Mouse (Mus musculus) neural tube, embryonic 13.5 days (tissue): ENCODE measurements around the gene Trpc7. TPM values are rescaled to one million over a fixed set of nuclear protein-coding genes. Genes with fewer than 3 reads are reported as not detected.

Experiments used
- ATAC-seq: fragments of 200-750 bp; cut with Nextera tagmentation; 2 replicates; pipeline ENCODE4 v1.8.0; 2017; ENCODE audit warnings: low read depth, mild to moderate bottlenecking, moderate TSS enrichment, moderate library complexity
- H3K27ac ChIP-seq: fragments of 300-500 bp; sonication (generic); replicated peaks from 2 replicates; pipeline ENCODE4 v1.5.1; 2015; ENCODE audit warnings: moderate library complexity, mild to moderate bottlenecking, inconsistent platforms
- H3K27me3 ChIP-seq: fragments of 300-500 bp; sonication (generic); 2 replicates; pipeline ENCODE4 v1.6.1; 2015; ENCODE audit warnings: mild to moderate bottlenecking, inconsistent platforms
- H3K36me3 ChIP-seq: fragments of 300-500 bp; sonication (generic); 2 replicates; pipeline ENCODE4 v1.6.1; 2015; ENCODE audit warnings: mild to moderate bottlenecking, inconsistent platforms
- H3K4me1 ChIP-seq: fragments of 300-500 bp; sonication (generic); replicated peaks from 2 replicates; pipeline ENCODE4 v1.6.1; 2015; ENCODE audit warnings: inconsistent platforms
- H3K4me2 ChIP-seq: fragments of 300-500 bp; sonication (generic); 2 replicates; pipeline ENCODE4 v1.6.1; 2015; ENCODE audit warnings: inconsistent platforms, mild to moderate bottlenecking, moderate library complexity
- H3K4me3 ChIP-seq: fragments of 300-500 bp; sonication (generic); 2 replicates; pipeline ENCODE4 v1.5.1; 2015; ENCODE audit warnings: mild to moderate bottlenecking, inconsistent platforms
- H3K9ac ChIP-seq: fragments of 300-500 bp; sonication (generic); 2 replicates; pipeline ENCODE4 v1.6.1; 2015; ENCODE audit warnings: moderate library complexity, mild to moderate bottlenecking, inconsistent platforms
- H3K9me3 ChIP-seq: fragments of 300-500 bp; sonication (generic); 2 replicates; pipeline ENCODE4 v1.6.1; 2016; ENCODE audit warnings: inconsistent platforms
- WGBS: fragments of 180-500 bp; shearing (Covaris S2); methylation state at CpG from one replicate; pipeline ENCODE4 v1.1.7; 2015; 5-methylcytosine and 5-hydroxymethylcytosine counted together
- polyA plus RNA-seq: library from polyadenylated mRNA; unstranded; fragments of >200 nt; fragmentation: Nextera tagmentation; extraction: Ambion mirVana; gene quantifications from 2 replicates; pipeline ENCODE4 v1.2.1, GENCODE M21; 2015

Gene Trpc7
- polyA plus RNA-seq, 1 experiment from 2014 or later: 1.2 TPM

GRCm38 (mm10) chr13:56782621-56783020 is 113.2 kb downstream of the Trpc7 start:
- H3K4me3 ChIP-seq: no peak overlapping the region
- no peaks in the 10 kb centered on the region for H3K9me3 ChIP-seq
- H3K4me2 ChIP-seq: no peak overlapping the region
- no peak for ATAC-seq
- no peak overlapping the region for H3K27ac ChIP-seq
- 92% methylated on average over 1 of the region's 1 CpGs for WGBS
- no peaks in the 10 kb centered on the region for H3K27me3 ChIP-seq
- no peaks in the 10 kb centered on the region for H3K36me3 ChIP-seq
- no peak overlapping the region for H3K9ac ChIP-seq
- H3K4me1 ChIP-seq: peaks cover 24% of the 10 kb centered on the region

GRCm38 (mm10) chr13:56781697-56782096 is 114.1 kb downstream of the Trpc7 start:
- 93% methylated on average over 3 of the region's 3 CpGs for WGBS
- H3K36me3 ChIP-seq: no peaks in the 10 kb centered on the region
- ATAC-seq: no peak

GRCm38 (mm10) chr13:56780746-56781469 is 114.9 kb downstream of the Trpc7 start:
- 0 out of 2 replicates have a peak overlapping the region, but pooled peaks have one; percentile 38 for H3K9ac ChIP-seq
- H3K4me1 ChIP-seq: peaks cover 24% of the 10 kb centered on the region
- no peaks in the 10 kb centered on the region for H3K36me3 ChIP-seq
- H3K27ac ChIP-seq: peak overlapping the region; percentile 77
- H3K27me3 ChIP-seq: no peaks in the 10 kb centered on the region
- no peak overlapping the region for H3K4me2 ChIP-seq
- 46% methylated on average over 13 of the region's 13 CpGs for WGBS
- no peak overlapping the region for H3K4me3 ChIP-seq
- H3K9me3 ChIP-seq: no peaks in the 10 kb centered on the region
- peak; percentile 27; the same call in 1 of the 2 replicates for ATAC-seq

More at GRCm38 (mm10) chr13:56781697-56782096, 114.1 kb downstream of the Trpc7 start:
- Histone ChIP-seq H3K4me2 (no peak overlapping the region), H3K9ac (no peak overlapping the region), H3K4me3 (no peak overlapping the region), H3K4me1 (peaks cover 24% of the 10 kb centered on the region), H3K27me3 (no peaks in the 10 kb centered on the region), H3K9me3 (no peaks in the 10 kb centered on the region), H3K27ac (peak overlapping the region; percentile 77)

- no peak overlapping the region for H3K4me3 ChIP-seq
- H3K27me3 ChIP-seq: no peaks in the 10 kb centered on the region
- peak overlapping the region; percentile 79 for H3K27ac ChIP-seq
- peaks cover 33% of the 10 kb centered on the region for H3K4me1 ChIP-seq
- H3K4me2 ChIP-seq: 0 out of 2 replicates have a peak overlapping the region, but pooled peaks have one; percentile 22
- 14% methylated on average over 5 of the region's 5 CpGs for WGBS
- ATAC-seq: peak; percentile 59
- H3K36me3 ChIP-seq: no peaks in the 10 kb centered on the region
- H3K9me3 ChIP-seq: no peaks in the 10 kb centered on the region
- no peak overlapping the region for H3K9ac ChIP-seq
Observed at GRCm38 (mm10) chr13:56774304-56774703, 121.5 kb downstream of the Trpc7 start.

- Histone ChIP-seq H3K27ac (peak overlapping the region; percentile 79; the same call in 1 of the 2 replicates), H3K9ac (no peak overlapping the region), H3K4me3 (no peak overlapping the region), H3K9me3 (no peaks in the 10 kb centered on the region), H3K4me1 (peaks cover 36% of the 10 kb centered on the region), H3K36me3 (no peaks in the 10 kb centered on the region), H3K27me3 (no peaks in the 10 kb centered on the region), H3K4me2 (no peak overlapping the region)
- WGBS: 59% methylated on average over 14 of the region's 14 CpGs
- ATAC-seq: no peak
Observed at GRCm38 (mm10) chr13:56773262-56773870, 122.4 kb downstream of the Trpc7 start.

GRCm38 (mm10) chr13:56772592-56772991 is 123.2 kb downstream of the Trpc7 start:
- H3K9me3 ChIP-seq: no peaks in the 10 kb centered on the region
- no peak overlapping the region for H3K9ac ChIP-seq
- no peak overlapping the region for H3K4me2 ChIP-seq
- H3K36me3 ChIP-seq: no peaks in the 10 kb centered on the region
- no peak for ATAC-seq
- H3K27ac ChIP-seq: no peak overlapping the region
- peaks cover 36% of the 10 kb centered on the region for H3K4me1 ChIP-seq
- 47% methylated on average over 3 of the region's 3 CpGs for WGBS
- no peaks in the 10 kb centered on the region for H3K27me3 ChIP-seq
- no peak overlapping the region for H3K4me3 ChIP-seq

- Histone ChIP-seq H3K4me1 (peaks cover 41% of the 10 kb centered on the region), H3K36me3 (no peaks in the 10 kb centered on the region), H3K27me3 (no peaks in the 10 kb centered on the region), H3K4me2 (no peak overlapping the region), H3K27ac (peak overlapping the region; percentile 59), H3K4me3 (no peak overlapping the region), H3K9me3 (no peaks in the 10 kb centered on the region), H3K9ac (no peak overlapping the region)
- WGBS: 69% methylated on average over 5 of the region's 5 CpGs
- no peak for ATAC-seq
Observed at GRCm38 (mm10) chr13:56770786-56771185, 125.0 kb downstream of the Trpc7 start.

- no peaks in the 10 kb centered on the region for H3K36me3 ChIP-seq
- no peaks in the 10 kb centered on the region for H3K9me3 ChIP-seq
- no peak overlapping the region for H3K9ac ChIP-seq
- WGBS: 40% methylated on average over 1 of the region's 1 CpGs
- H3K4me1 ChIP-seq: peaks cover 47% of the 10 kb centered on the region
- no peak overlapping the region for H3K4me2 ChIP-seq
- H3K27me3 ChIP-seq: no peaks in the 10 kb centered on the region
- peak overlapping the region; percentile 59 for H3K27ac ChIP-seq
- H3K4me3 ChIP-seq: no peak overlapping the region
- no peak for ATAC-seq
Observed at GRCm38 (mm10) chr13:56770136-56770578, 125.6 kb downstream of the Trpc7 start.

- H3K9ac ChIP-seq: no peak overlapping the region
- peaks cover 43% of the 10 kb centered on the region for H3K4me1 ChIP-seq
- no peak for ATAC-seq
- H3K9me3 ChIP-seq: no peaks in the 10 kb centered on the region
- 42% methylated on average over 4 of the region's 4 CpGs for WGBS
- no peaks in the 10 kb centered on the region for H3K27me3 ChIP-seq
- H3K4me3 ChIP-seq: no peak overlapping the region
- no peak overlapping the region for H3K4me2 ChIP-seq
- H3K27ac ChIP-seq: peak overlapping the region; percentile 52; the same call in 1 of the 2 replicates
- no peaks in the 10 kb centered on the region for H3K36me3 ChIP-seq
Observed at GRCm38 (mm10) chr13:56769431-56769830, 126.4 kb downstream of the Trpc7 start.

GRCm38 (mm10) chr13:56766211-56766610 is 129.6 kb downstream of the Trpc7 start:
- H3K27me3 ChIP-seq: no peaks in the 10 kb centered on the region
- no peak overlapping the region for H3K4me2 ChIP-seq
- no peak for ATAC-seq
- no peaks in the 10 kb centered on the region for H3K9me3 ChIP-seq
- H3K4me3 ChIP-seq: no peak overlapping the region
- H3K36me3 ChIP-seq: no peaks in the 10 kb centered on the region
- H3K9ac ChIP-seq: no peak overlapping the region
- no peak overlapping the region; the same call in 1 of the 2 replicates for H3K27ac ChIP-seq
- peaks cover 46% of the 10 kb centered on the region for H3K4me1 ChIP-seq
- WGBS: 45% methylated on average over 5 of the region's 5 CpGs

- no peaks in the 10 kb centered on the region for H3K27me3 ChIP-seq
- no peak overlapping the region for H3K4me3 ChIP-seq
- H3K9ac ChIP-seq: no peak overlapping the region
- peaks cover 44% of the 10 kb centered on the region for H3K4me1 ChIP-seq
- 52% methylated on average over 25 of the region's 25 CpGs for WGBS
- H3K4me2 ChIP-seq: peak overlapping the region; percentile 25
- no peaks in the 10 kb centered on the region for H3K36me3 ChIP-seq
- ATAC-seq: no peak
- no peaks in the 10 kb centered on the region for H3K9me3 ChIP-seq
- H3K27ac ChIP-seq: no peak overlapping the region
Observed at GRCm38 (mm10) chr13:56765284-56766032, 130.3 kb downstream of the Trpc7 start.
